Mouse (Mus musculus): ENCODE results near the gene Adam33. TPM values are rescaled to one million over a fixed set of nuclear protein-coding genes. Genes with fewer than 3 reads are reported as not detected.

Adam33 gene
- polyA plus RNA-seq, 1 experiment from 2014 or later: 0.84 TPM

DNA sequence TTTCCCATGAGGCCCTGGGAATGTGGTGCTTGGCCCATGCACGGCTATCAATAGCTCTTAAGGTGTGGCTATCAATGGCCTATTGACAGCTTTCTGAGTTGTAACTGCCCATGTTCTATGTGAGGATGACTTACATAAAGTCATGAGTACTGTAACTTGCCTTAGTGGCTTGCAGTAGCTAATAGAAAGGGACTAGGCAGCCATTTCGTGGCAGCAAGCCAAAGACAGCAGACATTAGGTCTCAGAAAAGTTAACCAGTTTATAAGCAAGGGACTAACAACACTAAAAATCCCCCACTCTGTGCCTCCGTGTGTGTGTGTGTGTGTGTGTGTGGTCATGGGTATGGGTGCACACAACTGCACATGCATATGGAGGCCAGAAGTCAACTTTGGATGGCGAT lies 20.6 kb upstream of the Adam33 start:
- Histone ChIP-seq H3K4me1 (0 out of 2 replicates have a peak, but pooled peaks cover 4% of the 10 kb centered on the region), H3K27ac (replicated peaks) (no peak overlapping the region), H3K27me3 (ENCODE audit: low read depth, poor library complexity, severe bottlenecking) (no peaks in the 10 kb centered on the region), H3K9me3 (replicated peaks) (no peaks in the 10 kb centered on the region), H3K36me3 (no peaks in the 10 kb centered on the region), H3K4me3 (no peak overlapping the region)
- no peak for DNase-seq (ENCODE audit: low spot score)
- 87% methylated on average over 4 of the region's 4 CpGs for WGBS

DNA sequence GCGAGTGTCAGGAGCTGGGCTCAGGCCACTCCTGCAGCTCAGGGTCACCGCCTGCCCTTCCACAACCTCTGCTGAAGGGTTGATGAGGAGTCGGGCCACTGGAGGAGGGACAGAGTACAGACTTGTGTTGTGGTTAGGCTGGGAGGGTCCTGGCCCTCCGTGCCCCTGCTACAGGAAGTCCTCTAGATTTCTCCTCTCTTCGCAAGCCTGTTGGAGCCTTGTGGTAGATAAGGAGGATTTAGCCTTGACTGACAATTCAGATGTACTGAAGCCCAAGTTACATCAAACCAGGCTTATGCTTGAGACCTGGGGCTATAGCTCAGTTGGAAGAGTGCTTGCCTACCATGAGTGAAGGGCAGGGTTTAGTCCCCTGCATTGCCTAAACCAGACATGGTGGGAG lies 16.9 kb upstream of the Adam33 start:
- H3K36me3 ChIP-seq: no peaks in the 10 kb centered on the region
- no peak overlapping the region for H3K27ac ChIP-seq (replicated peaks)
- H3K4me1 ChIP-seq: 0 out of 2 replicates have a peak, but pooled peaks cover 11% of the 10 kb centered on the region
- H3K9me3 ChIP-seq (replicated peaks): no peaks in the 10 kb centered on the region
- DNase-seq (ENCODE audit: low spot score): no peak
- H3K4me3 ChIP-seq: no peak overlapping the region
- 83% methylated on average over 5 of the region's 5 CpGs for WGBS
- H3K27me3 ChIP-seq (ENCODE audit: low read depth, poor library complexity, severe bottlenecking): no peaks in the 10 kb centered on the region

- Histone ChIP-seq H3K4me1 (0 out of 2 replicates have a peak, but pooled peaks cover 8% of the 10 kb centered on the region), H3K4me3 (no peak overlapping the region), H3K9me3 (replicated peaks) (no peaks in the 10 kb centered on the region), H3K36me3 (no peaks in the 10 kb centered on the region), H3K27ac (replicated peaks) (no peak overlapping the region), H3K27me3 (ENCODE audit: low read depth, poor library complexity, severe bottlenecking) (no peaks in the 10 kb centered on the region)
- WGBS: 88% methylated on average over 10 of the region's 10 CpGs
- no peak for DNase-seq (ENCODE audit: low spot score)
Measured at GRCm38 (mm10) chr2:131072536-131072935, 8.9 kb upstream of the Adam33 start.

DNA sequence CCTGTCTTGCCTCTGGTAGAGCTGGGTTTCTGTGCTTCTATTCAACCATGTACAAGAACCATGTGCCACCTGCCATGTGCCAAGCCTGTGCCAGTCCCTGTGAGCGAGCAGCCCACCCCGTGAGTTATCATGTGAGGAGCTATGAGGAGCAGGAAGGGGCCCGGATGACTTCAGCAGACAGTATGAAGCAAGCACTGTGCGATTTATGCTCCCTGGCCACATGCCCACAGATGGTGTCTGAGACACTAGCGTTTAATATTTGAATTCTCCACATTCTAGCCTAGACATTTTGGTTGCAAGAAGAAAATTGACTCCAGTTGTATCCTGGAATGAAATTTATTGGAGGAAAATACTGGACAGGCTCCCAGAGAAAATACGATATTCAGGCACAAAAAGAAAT lies 3.9 kb upstream of the Adam33 start:
- WGBS: 80% methylated on average over 6 of the region's 6 CpGs
- H3K9me3 ChIP-seq (replicated peaks): no peaks in the 10 kb centered on the region
- H3K27me3 ChIP-seq (ENCODE audit: low read depth, poor library complexity, severe bottlenecking): peaks cover 39% of the 10 kb centered on the region
- no peaks in the 10 kb centered on the region for H3K36me3 ChIP-seq
- H3K4me3 ChIP-seq: no peak overlapping the region
- no peak for DNase-seq (ENCODE audit: low spot score)
- peaks cover 12% of the 10 kb centered on the region for H3K4me1 ChIP-seq
- no peak overlapping the region for H3K27ac ChIP-seq (replicated peaks)

DNA sequence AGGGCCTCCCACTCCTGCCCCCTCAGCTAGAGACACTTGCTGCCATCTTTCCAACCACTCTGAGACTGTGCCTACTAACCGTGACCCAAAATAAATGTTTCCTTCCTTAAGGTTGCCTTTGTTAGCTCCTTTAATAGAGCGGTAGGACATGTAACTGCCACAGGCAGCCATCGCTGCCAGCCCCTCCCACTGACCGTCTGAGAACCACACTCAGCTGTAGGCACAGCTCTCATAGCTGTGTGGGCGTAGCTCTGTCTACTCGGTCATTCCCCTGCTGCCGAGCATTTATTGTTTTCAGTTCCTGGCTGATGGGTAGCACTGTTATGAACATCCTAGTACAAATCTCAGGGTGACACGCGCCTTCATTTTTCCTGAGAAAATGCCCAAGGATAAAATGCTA lies 2.7 kb upstream of the Adam33 start:
- H3K36me3 ChIP-seq: no peaks in the 10 kb centered on the region
- peaks cover 12% of the 10 kb centered on the region for H3K4me1 ChIP-seq
- no peak overlapping the region for H3K4me3 ChIP-seq
- peaks cover 51% of the 10 kb centered on the region for H3K27me3 ChIP-seq (ENCODE audit: low read depth, poor library complexity, severe bottlenecking)
- WGBS: 80% methylated on average over 9 of the region's 9 CpGs
- H3K27ac ChIP-seq (replicated peaks): no peak overlapping the region
- no peak for DNase-seq (ENCODE audit: low spot score)
- no peaks in the 10 kb centered on the region for H3K9me3 ChIP-seq (replicated peaks)

DNA sequence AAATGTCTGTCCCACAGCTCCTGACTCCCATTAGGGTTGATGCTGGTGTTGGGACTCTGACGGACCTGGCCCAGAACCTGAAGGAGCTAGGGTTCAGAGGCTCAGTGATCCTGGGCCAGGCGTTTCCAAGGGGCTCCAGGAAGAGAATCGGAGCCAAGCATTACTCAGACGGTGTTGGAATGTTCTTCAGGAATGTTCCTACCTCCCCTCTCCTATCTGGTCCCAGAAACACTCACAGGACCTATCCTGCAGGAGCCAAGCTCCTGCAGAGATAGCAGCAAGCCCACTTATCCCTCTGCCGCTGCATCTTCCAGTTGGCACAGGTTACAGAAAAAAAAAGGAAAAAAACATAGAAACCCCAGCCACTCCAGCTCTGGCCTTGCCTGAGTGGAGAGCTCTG lies 2.0 kb downstream of the Adam33 start:
- 71% methylated on average over 5 of the region's 5 CpGs for WGBS
- H3K4me1 ChIP-seq: peaks cover 18% of the 10 kb centered on the region
- DNase-seq (ENCODE audit: low spot score): no peak
- no peak overlapping the region for H3K4me3 ChIP-seq
- no peaks in the 10 kb centered on the region for H3K36me3 ChIP-seq
- H3K9me3 ChIP-seq (replicated peaks): no peaks in the 10 kb centered on the region
- peaks cover 76% of the 10 kb centered on the region for H3K27me3 ChIP-seq (ENCODE audit: low read depth, poor library complexity, severe bottlenecking)
- no peak overlapping the region for H3K27ac ChIP-seq (replicated peaks)

DNA sequence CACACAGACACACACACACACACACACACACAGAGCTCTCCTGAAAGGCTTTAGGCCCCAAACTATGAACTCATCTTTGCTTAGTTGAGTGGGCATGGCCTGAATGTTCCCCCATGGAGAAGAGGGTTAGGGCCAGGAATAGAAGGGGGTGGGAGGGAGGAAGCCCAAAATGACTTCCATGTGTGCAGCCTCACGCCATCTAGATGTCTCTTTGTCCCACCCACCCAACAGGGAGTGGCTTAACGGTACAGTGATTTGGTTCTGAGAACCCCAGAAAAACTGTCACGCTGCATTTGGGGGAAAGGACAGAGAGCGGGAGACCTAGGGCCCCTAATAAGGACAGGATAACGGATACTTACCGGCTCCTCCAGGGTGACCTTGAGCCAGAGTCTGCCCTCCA lies 2.8 kb downstream of the Adam33 start:
- Histone ChIP-seq H3K4me3 (no peak overlapping the region), H3K27me3 (ENCODE audit: low read depth, poor library complexity, severe bottlenecking) (peaks cover 77% of the 10 kb centered on the region), H3K27ac (replicated peaks) (no peak overlapping the region), H3K9me3 (replicated peaks) (no peaks in the 10 kb centered on the region), H3K36me3 (no peaks in the 10 kb centered on the region), H3K4me1 (peaks cover 26% of the 10 kb centered on the region)
- DNase-seq (ENCODE audit: low spot score): no peak
- 60% methylated on average over 6 of the region's 6 CpGs for WGBS

DNA sequence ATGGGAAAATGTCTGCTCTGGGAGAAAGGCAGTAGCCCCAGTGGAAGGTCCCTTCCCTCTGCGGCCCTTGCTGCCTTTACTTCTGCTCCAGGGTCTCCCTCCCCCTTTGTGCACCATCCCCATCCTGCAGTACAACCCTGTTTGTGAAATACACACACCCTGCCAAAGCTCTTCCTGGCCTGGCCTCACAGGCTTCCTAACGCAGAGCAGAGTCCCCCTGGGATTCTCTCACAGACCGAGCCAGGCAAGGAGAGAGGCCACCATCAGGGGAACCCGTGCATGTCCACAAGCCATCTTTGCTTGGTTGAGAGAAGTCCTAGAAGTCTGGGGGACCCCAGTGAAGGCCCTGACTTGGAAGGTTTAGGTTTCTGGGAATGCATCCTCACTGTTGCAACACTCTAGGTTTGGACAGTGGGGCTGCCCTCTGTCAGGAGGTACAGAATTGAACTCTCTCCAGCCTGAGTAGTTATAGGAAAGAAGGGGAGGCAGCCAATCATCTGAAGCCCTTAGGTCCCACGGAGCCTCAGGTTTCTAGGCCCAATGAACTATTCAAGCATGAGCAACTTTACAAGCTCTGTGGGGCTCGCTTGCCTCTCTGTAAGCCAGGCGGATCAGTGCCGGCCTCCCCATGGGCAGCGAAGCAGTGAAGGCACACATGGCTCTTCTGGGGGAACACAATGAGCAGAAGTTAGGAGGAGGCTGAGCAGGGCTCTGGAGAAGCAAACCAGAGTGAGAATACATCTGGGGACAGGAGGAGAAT lies 3.7 kb downstream of the Adam33 start:
- H3K27me3 ChIP-seq (ENCODE audit: low read depth, poor library complexity, severe bottlenecking): peaks cover 78% of the 10 kb centered on the region
- no peaks in the 10 kb centered on the region for H3K9me3 ChIP-seq (replicated peaks)
- H3K36me3 ChIP-seq: no peaks in the 10 kb centered on the region
- no peak overlapping the region for H3K27ac ChIP-seq (replicated peaks)
- DNase-seq (ENCODE audit: low spot score): no peak
- WGBS: 57% methylated on average over 9 of the region's 9 CpGs
- peaks cover 34% of the 10 kb centered on the region for H3K4me1 ChIP-seq
- no peak overlapping the region for H3K4me3 ChIP-seq

- Histone ChIP-seq H3K36me3 (no peaks in the 10 kb centered on the region), H3K4me1 (peaks cover 40% of the 10 kb centered on the region), H3K27me3 (ENCODE audit: low read depth, poor library complexity, severe bottlenecking) (peaks cover 78% of the 10 kb centered on the region), H3K4me3 (no peak overlapping the region), H3K27ac (replicated peaks) (no peak overlapping the region), H3K9me3 (replicated peaks) (no peaks in the 10 kb centered on the region)
- 81% methylated on average over 1 of the region's 1 CpGs for WGBS
- DNase-seq (ENCODE audit: low spot score): no peak
Measured at GRCm38 (mm10) chr2:131059377-131059776, 4.2 kb downstream of the Adam33 start.

GRCm38 (mm10) chr2:131058672-131059071 lies 4.9 kb downstream of the Adam33 start:
- Histone ChIP-seq H3K36me3 (no peaks in the 10 kb centered on the region), H3K27me3 (ENCODE audit: low read depth, poor library complexity, severe bottlenecking) (peaks cover 78% of the 10 kb centered on the region), H3K27ac (replicated peaks) (no peak overlapping the region), H3K4me1 (peaks cover 46% of the 10 kb centered on the region), H3K4me3 (no peak overlapping the region), H3K9me3 (replicated peaks) (no peaks in the 10 kb centered on the region)
- no peak for DNase-seq (ENCODE audit: low spot score)
- WGBS: 93% methylated on average over 8 of the region's 8 CpGs

- WGBS: 3% methylated on average over 10 of the region's 10 CpGs
- DNase-seq (ENCODE audit: low spot score): peak; percentile 54
- Histone ChIP-seq H3K9me3 (replicated peaks) (no peaks in the 10 kb centered on the region), H3K4me3 (peak overlapping the region; percentile 51), H3K27ac (replicated peaks) (no peak overlapping the region), H3K27me3 (ENCODE audit: low read depth, poor library complexity, severe bottlenecking) (peaks cover 78% of the 10 kb centered on the region), H3K4me1 (peaks cover 38% of the 10 kb centered on the region), H3K36me3 (no peaks in the 10 kb centered on the region)
Measured at GRCm38 (mm10) chr2:131056191-131056590, 7.4 kb downstream of the Adam33 start.

DNA sequence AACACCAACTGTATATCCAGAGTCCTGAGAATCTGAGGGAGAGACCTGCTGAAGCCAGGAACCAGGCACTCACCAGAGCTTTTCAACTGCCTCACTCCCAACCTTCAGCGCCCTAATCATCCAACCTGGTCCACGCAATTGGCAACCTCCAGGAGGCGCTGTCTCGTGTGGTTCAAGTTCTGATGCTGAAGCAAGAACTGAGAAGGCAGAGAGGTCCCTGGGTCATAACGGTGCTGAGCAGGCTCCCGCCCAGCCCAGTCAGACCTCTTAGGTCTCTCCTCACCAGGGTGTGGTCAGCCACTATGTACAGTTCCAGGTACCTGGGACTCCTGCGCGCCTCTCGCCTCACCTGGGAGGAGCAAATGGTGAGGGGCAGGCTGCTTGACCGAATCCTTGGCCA lies 8.0 kb downstream of the Adam33 start:
- Histone ChIP-seq H3K9me3 (replicated peaks) (no peaks in the 10 kb centered on the region), H3K36me3 (no peaks in the 10 kb centered on the region), H3K27ac (replicated peaks) (no peak overlapping the region), H3K4me3 (peak overlapping the region; percentile 51), H3K27me3 (ENCODE audit: low read depth, poor library complexity, severe bottlenecking) (peaks cover 78% of the 10 kb centered on the region), H3K4me1 (peaks cover 37% of the 10 kb centered on the region)
- 5% methylated on average over 10 of the region's 10 CpGs for WGBS
- DNase-seq (ENCODE audit: low spot score): peak; percentile 71

DNA sequence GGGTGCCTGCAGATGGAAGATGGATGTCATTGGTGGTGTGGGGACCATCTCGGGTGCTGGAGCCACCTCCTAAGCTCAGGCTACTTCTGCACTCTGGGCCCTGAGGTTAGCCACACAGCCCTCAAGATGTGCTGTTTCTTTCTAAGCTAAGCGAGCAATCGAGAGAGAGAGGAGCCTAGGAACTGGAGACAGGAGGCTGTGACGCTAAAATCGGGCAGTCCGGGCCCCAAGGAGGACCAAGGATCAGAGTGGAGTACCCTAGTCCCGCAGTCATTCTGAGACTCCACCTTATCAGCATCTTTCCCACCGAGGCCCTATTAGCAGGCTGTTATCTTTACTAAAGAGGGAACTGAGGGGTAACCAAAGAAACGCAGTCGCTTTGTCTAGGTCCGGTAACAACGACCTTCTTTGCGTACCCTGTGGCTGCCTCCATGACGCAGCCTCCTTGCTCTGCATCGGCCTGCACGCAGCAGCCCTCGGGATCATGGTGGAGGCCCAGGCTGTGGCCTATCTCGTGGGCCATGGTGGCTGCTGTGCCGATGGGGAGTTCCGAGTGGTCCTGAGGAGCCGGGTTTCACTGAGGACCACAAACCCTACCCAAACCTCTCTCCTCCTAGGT lies 8.9 kb downstream of the Adam33 start:
- WGBS: 2% methylated on average over 21 of the region's 21 CpGs
- Histone ChIP-seq H3K4me1 (peaks cover 34% of the 10 kb centered on the region), H3K36me3 (no peaks in the 10 kb centered on the region), H3K27ac (replicated peaks) (no peak overlapping the region), H3K4me3 (peak overlapping the region; percentile 51), H3K27me3 (ENCODE audit: low read depth, poor library complexity, severe bottlenecking) (peaks cover 79% of the 10 kb centered on the region), H3K9me3 (replicated peaks) (no peaks in the 10 kb centered on the region)
- peak; percentile 31 for DNase-seq (ENCODE audit: low spot score)
